In the genomic region with DNA sequence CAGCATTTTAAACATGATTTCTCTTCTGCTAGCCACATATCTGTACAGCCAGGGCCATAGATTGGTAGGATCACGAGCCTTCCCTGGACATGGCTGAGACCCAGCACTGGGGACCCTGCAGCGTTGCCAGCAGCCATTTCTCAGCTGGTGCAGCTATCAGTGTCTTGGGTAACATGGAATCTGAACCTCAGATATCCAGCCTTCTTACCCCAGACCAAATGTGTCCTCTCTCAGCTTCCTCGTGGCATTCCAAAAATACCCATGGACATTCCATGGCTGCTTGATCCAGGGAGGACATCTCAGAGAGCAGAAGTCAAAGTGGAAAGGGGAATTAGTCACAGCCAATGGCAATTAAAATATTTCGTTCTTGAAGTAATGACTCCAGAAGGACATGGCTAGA, we compare ENCODE assay signal across 13 mouse cellular contexts.
DNase-seq lines count a peak whose midpoint lies in the region; ATAC-seq and TF ChIP-seq lines count a peak whose summit lies in the region.
"Had no signal": no experiment of that assay in that cellular context is flagged by ENCODE, and none has a peak within 500 bp of the region (broad histone marks: within the 10 kb centered on the region; RNA-seq: fewer than 3 reads in every experiment).

No protein-coding gene starts in this region.

- no peak overlapping the region for H3K9ac ChIP-seq in intestine, embryonic 15.5 days
- no peak overlapping the region for H3K9ac ChIP-seq in intestine, postnatal 0 days (ENCODE audit: low read depth, low read length)
- no peak overlapping the region for H3K9ac ChIP-seq in embryonic facial prominence, embryonic 15.5 days

- no peaks in the 10 kb centered on the region for H3K9me3 ChIP-seq in intestine, embryonic 15.5 days
- H3K9me3 ChIP-seq in intestine, postnatal 0 days (ENCODE audit: control insufficient read depth) = no peaks in the 10 kb centered on the region
- H3K9me3 ChIP-seq in embryonic facial prominence, embryonic 15.5 days (replicated peaks) = no peaks in the 10 kb centered on the region

- no peaks in the 10 kb centered on the region for H3K27me3 ChIP-seq in intestine, embryonic 15.5 days (replicated peaks)
- no peaks in the 10 kb centered on the region for H3K27me3 ChIP-seq in intestine, postnatal 0 days (replicated peaks; ENCODE audit: control insufficient read depth, insufficient read depth, low read length)
- H3K27me3 ChIP-seq in embryonic facial prominence, embryonic 15.5 days = no peaks in the 10 kb centered on the region

- WGBS in intestine, embryonic 15.5 days = 57% methylated on average over 4 of the region's 4 CpGs
- WGBS in intestine, postnatal 0 days = 63% methylated on average over 4 of the region's 4 CpGs
- WGBS in embryonic facial prominence, embryonic 15.5 days = 24% methylated on average over 4 of the region's 4 CpGs

- no peak for TF ChIP-seq CTCF in intestine, postnatal 0 days (IDR thresholded peaks at IDR 0.05; ENCODE audit: low read depth)

- H3K27ac ChIP-seq in intestine, embryonic 15.5 days = 0 out of 2 replicates have a peak overlapping the region, but pooled peaks have one; percentile 27
- H3K27ac ChIP-seq in intestine, postnatal 0 days (ENCODE audit: low read depth, low read length) = no peak overlapping the region
- peak overlapping the region; percentile 52 for H3K27ac ChIP-seq in embryonic facial prominence, embryonic 15.5 days (replicated peaks)
- H3K27ac ChIP-seq: layer of hippocampus, adult 2 months; macrophage had no signal

- no peaks in the 10 kb centered on the region for H3K36me3 ChIP-seq in intestine, embryonic 15.5 days
- no peaks in the 10 kb centered on the region for H3K36me3 ChIP-seq in intestine, postnatal 0 days (ENCODE audit: control insufficient read depth, insufficient read depth)
- no peaks in the 10 kb centered on the region for H3K36me3 ChIP-seq in embryonic facial prominence, embryonic 15.5 days

- peak; percentile 68 for DNase-seq in heart, adult 11 months
- no peak for DNase-seq in heart, adult 8-10 months (ENCODE audit: low spot score)
- peak; percentile 51 for DNase-seq in 3T3-L1 (ENCODE audit: low read depth, low spot score)
- DNase-seq in cerebellum, adult 8-10 months = no peak
- no peak for DNase-seq in spleen, adult 18-20 months
- DNase-seq: B cell, adult 2 months; cerebellum, adult 9-10 months had no signal

- no peak overlapping the region for H3K4me2 ChIP-seq in intestine, embryonic 15.5 days (replicated peaks)
- H3K4me2 ChIP-seq in intestine, postnatal 0 days (replicated peaks; ENCODE audit: low read depth) = no peak overlapping the region
- H3K4me2 ChIP-seq in embryonic facial prominence, embryonic 15.5 days (replicated peaks) = no peak overlapping the region

- no peak for ATAC-seq in intestine, embryonic 15.5 days
- no peak for ATAC-seq in intestine, postnatal 0 days
- ATAC-seq in embryonic facial prominence, embryonic 15.5 days (ENCODE audit: insufficient number of reproducible peaks, low FRiP score, low TSS enrichment, low read depth) = no peak
- ATAC-seq: inflammation-experienced regulatory T-cells, adult 6 months had no signal

- no peak overlapping the region for H3K4me3 ChIP-seq in intestine, embryonic 15.5 days (replicated peaks)
- H3K4me3 ChIP-seq in intestine, postnatal 0 days (ENCODE audit: low read depth, low read length) = no peak overlapping the region
- no peak overlapping the region for H3K4me3 ChIP-seq in embryonic facial prominence, embryonic 15.5 days (replicated peaks)
- H3K4me3 ChIP-seq: layer of hippocampus, adult 2 months had no signal

- 0 out of 2 replicates have a peak, but pooled peaks cover 5% of the 10 kb centered on the region for H3K4me1 ChIP-seq in intestine, embryonic 15.5 days (replicated peaks)
- H3K4me1 ChIP-seq in intestine, postnatal 0 days (replicated peaks; ENCODE audit: control insufficient read depth, insufficient read depth, low read length) = 0 out of 2 replicates have a peak, but pooled peaks cover under 1% of the 10 kb centered on the region
- H3K4me1 ChIP-seq in embryonic facial prominence, embryonic 15.5 days = peaks cover 58% of the 10 kb centered on the region

Comparison
In these comparisons a context has a peak if more than half of its experiments do, and no peak if none do; other contexts are left out.
1. DNase-seq: peak in heart, adult 11 months (single experiment) and 3T3-L1 (single experiment); none in heart, adult 8-10 months (single experiment), cerebellum, adult 8-10 months (single experiment) and spleen, adult 18-20 months (0 of 2).